Mouse (Mus musculus): ENCODE measurements around the gene Blmh.

GRCm38 (mm10) chr11:77031151-77031934, 106.7 kb downstream of the Blmh start:
- no peak for TF ChIP-seq CTCF (IDR thresholded peaks at IDR 0.05; ENCODE audit: extremely low read depth, insufficient read depth, insufficient read length, insufficient replicate concordance)
- no peak for TF ChIP-seq POLR2A (IDR thresholded peaks at IDR 0.05; ENCODE audit: low read depth, low read length)
